Mouse (Mus musculus): ENCODE measurements around the gene Fiz1.

DNA sequence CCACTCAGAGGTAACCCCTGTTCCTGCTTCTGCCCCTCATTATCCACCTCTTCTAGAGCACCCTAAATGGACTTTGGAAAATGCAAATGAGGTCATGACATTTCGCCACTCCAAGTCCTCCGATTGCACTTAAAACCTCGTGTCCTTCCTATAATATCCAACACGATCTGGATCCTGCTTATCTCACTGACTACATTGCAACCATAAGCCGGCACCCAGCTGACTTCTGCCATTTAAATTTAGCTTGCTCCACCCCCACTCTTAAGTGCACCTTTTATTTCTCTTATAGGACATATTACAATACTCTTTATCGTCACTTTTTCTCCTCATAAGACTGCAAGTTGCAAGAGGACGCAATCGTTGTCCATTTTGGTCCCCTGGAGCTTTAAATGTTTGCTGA, 23.0 kb upstream of the Fiz1 start:
- TF ChIP-seq CTCF (IDR thresholded peaks at IDR 0.05; ENCODE audit: control insufficient read depth, insufficient read depth, insufficient replicate concordance, low read depth, low read length) (no peak), POLR2A (IDR thresholded peaks at IDR 0.05; ENCODE audit: control insufficient read depth, low read depth, low read length) (no peak)
